8 mouse cellular contexts compared by ENCODE assay signal in genomic region chr1:90928575-90928934, GRCm38 (mm10). TPM values are rescaled to one million over a fixed set of nuclear protein-coding genes. Genes with fewer than 3 reads are reported as not detected.
A peak's percentile ranks its signal among the peaks of the same experiment; 100 is the strongest.
DNase-seq lines count a peak whose midpoint lies in the region; ATAC-seq and TF ChIP-seq lines count a peak whose summit lies in the region.

No protein-coding gene starts in this region.

- no peak overlapping the region for H3K9ac ChIP-seq in embryonic facial prominence, embryonic 11.5 days (replicated peaks; ENCODE audit: low read length)
- no peak overlapping the region for H3K9ac ChIP-seq in limb, embryonic 12.5 days (replicated peaks)
- H3K9ac ChIP-seq in stomach, embryonic 14.5 days (replicated peaks; ENCODE audit: low read depth, low read length) = no peak overlapping the region; the same call in 1 of the 2 replicates

- peak; percentile 90 for DNase-seq in embryonic facial prominence, embryonic 11.5 days (ENCODE audit: low spot score)
- DNase-seq in heart, adult 18-20 months = peak; percentile 84 to 95
- peak; percentile 93 for DNase-seq in kidney, adult 2 months

- H3K4me2 ChIP-seq in embryonic facial prominence, embryonic 11.5 days (ENCODE audit: low read depth, low read length) = peak overlapping the region; percentile 73
- peak overlapping the region; percentile 67 for H3K4me2 ChIP-seq in limb, embryonic 12.5 days
- peak overlapping the region; percentile 60 for H3K4me2 ChIP-seq in myocyte (ENCODE audit: low read depth)
- H3K4me2 ChIP-seq in stomach, embryonic 14.5 days (replicated peaks; ENCODE audit: low read depth, low read length) = peak overlapping the region; percentile 68

- H3K36me3 ChIP-seq in megakaryocyte, embryonic 14.5 days (replicated peaks; ENCODE audit: low read length) = no peaks in the 10 kb centered on the region
- no peaks in the 10 kb centered on the region for H3K36me3 ChIP-seq in embryonic facial prominence, embryonic 11.5 days (replicated peaks; ENCODE audit: control insufficient read depth, insufficient read depth, low read depth, low read length)
- no peaks in the 10 kb centered on the region for H3K36me3 ChIP-seq in kidney, adult 2 months (ENCODE audit: control insufficient read depth, insufficient read depth, low read length)
- no peaks in the 10 kb centered on the region for H3K36me3 ChIP-seq in limb, embryonic 12.5 days
- H3K36me3 ChIP-seq in myocyte (ENCODE audit: control insufficient read depth, insufficient read depth) = no peaks in the 10 kb centered on the region
- H3K36me3 ChIP-seq in stomach, embryonic 14.5 days (ENCODE audit: control insufficient read depth, insufficient read depth, low read length) = no peaks in the 10 kb centered on the region

- H3K79me2 ChIP-seq in myocyte (ENCODE audit: control insufficient read depth, insufficient read depth) = no peaks in the 10 kb centered on the region

- H3K27me3 ChIP-seq in megakaryocyte, embryonic 14.5 days (replicated peaks) = peaks cover 64% of the 10 kb centered on the region
- peaks cover 5% of the 10 kb centered on the region for H3K27me3 ChIP-seq in embryonic facial prominence, embryonic 11.5 days (ENCODE audit: control insufficient read depth, insufficient read depth, low read length)
- no peaks in the 10 kb centered on the region for H3K27me3 ChIP-seq in kidney, adult 2 months (replicated peaks; ENCODE audit: control insufficient read depth, insufficient read depth, low read length)
- H3K27me3 ChIP-seq in limb, embryonic 12.5 days = peaks cover 18% of the 10 kb centered on the region
- H3K27me3 ChIP-seq in myocyte (ENCODE audit: control insufficient read depth, insufficient read depth, insufficient read length) = peaks cover 5% of the 10 kb centered on the region
- no peaks in the 10 kb centered on the region for H3K27me3 ChIP-seq in stomach, embryonic 14.5 days (ENCODE audit: control insufficient read depth, insufficient read depth, low read length)

- ATAC-seq in megakaryocyte, adult 5-6 weeks (ENCODE audit: poor library complexity, severe bottlenecking) = no peak
- ATAC-seq in embryonic facial prominence, embryonic 11.5 days (replicated peaks; ENCODE audit: insufficient number of reproducible peaks, low FRiP score, low TSS enrichment, low read depth) = peak; percentile 75
- 0 out of 2 replicates have a peak, but pooled peaks have one; percentile 50 for ATAC-seq in limb, embryonic 12.5 days (ENCODE audit: insufficient number of reproducible peaks, insufficient read depth, low FRiP score, low TSS enrichment, low read depth)
- peak; percentile 70 for ATAC-seq in stomach, embryonic 14.5 days (ENCODE audit: insufficient number of reproducible peaks, insufficient read depth, low FRiP score, low read depth)

- no peak overlapping the region for H3ac ChIP-seq in myocyte (ENCODE audit: control insufficient read depth, insufficient read length)

- peak overlapping the region; percentile 76 for H3K4me3 ChIP-seq in megakaryocyte, embryonic 14.5 days (replicated peaks)
- H3K4me3 ChIP-seq in embryonic facial prominence, embryonic 11.5 days (ENCODE audit: low read depth, low read length) = no peak overlapping the region
- no peak overlapping the region for H3K4me3 ChIP-seq in kidney, adult 2 months (ENCODE audit: insufficient read depth, low read depth, low read length)
- H3K4me3 ChIP-seq in limb, embryonic 12.5 days (replicated peaks) = peak overlapping the region; percentile 36
- H3K4me3 ChIP-seq in myocyte = no peak overlapping the region
- H3K4me3 ChIP-seq in stomach, embryonic 14.5 days (ENCODE audit: low read depth, low read length) = peak overlapping the region; percentile 22; the same call in 1 of the 2 replicates

- no peak overlapping the region for H3K27ac ChIP-seq in embryonic facial prominence, embryonic 11.5 days (replicated peaks; ENCODE audit: low read depth, low read length)
- H3K27ac ChIP-seq in kidney, adult 2 months (ENCODE audit: insufficient read depth, low read depth, low read length) = no peak overlapping the region
- no peak overlapping the region for H3K27ac ChIP-seq in limb, embryonic 12.5 days
- H3K27ac ChIP-seq in stomach, embryonic 14.5 days (ENCODE audit: low read length) = no peak overlapping the region

- H3K4me1 ChIP-seq in megakaryocyte, embryonic 14.5 days = peaks cover 14% of the 10 kb centered on the region
- H3K4me1 ChIP-seq in embryonic facial prominence, embryonic 11.5 days (ENCODE audit: control insufficient read depth, insufficient read depth, low read length) = no peaks in the 10 kb centered on the region; the same call in 1 of the 2 replicates
- no peaks in the 10 kb centered on the region for H3K4me1 ChIP-seq in kidney, adult 2 months (ENCODE audit: control insufficient read depth, insufficient read depth, low read length)
- peaks cover 9% of the 10 kb centered on the region for H3K4me1 ChIP-seq in limb, embryonic 12.5 days (replicated peaks)
- H3K4me1 ChIP-seq in stomach, embryonic 14.5 days (ENCODE audit: control insufficient read depth, insufficient read depth, low read length) = peaks cover 9% of the 10 kb centered on the region; the same call in 1 of the 2 replicates

- WGBS in embryonic facial prominence, embryonic 11.5 days = 5% methylated on average over 6 of the region's 6 CpGs
- WGBS in kidney, adult 2 months = 9% methylated on average over 6 of the region's 6 CpGs
- WGBS in limb, embryonic 12.5 days = 2% methylated on average over 6 of the region's 6 CpGs
- WGBS in stomach, embryonic 14.5 days = 5% methylated on average over 6 of the region's 6 CpGs

- peaks cover 18% of the 10 kb centered on the region for H3K9me3 ChIP-seq in megakaryocyte, embryonic 14.5 days
- H3K9me3 ChIP-seq in embryonic facial prominence, embryonic 11.5 days (replicated peaks; ENCODE audit: control insufficient read depth, low read length) = no peaks in the 10 kb centered on the region
- no peaks in the 10 kb centered on the region for H3K9me3 ChIP-seq in limb, embryonic 12.5 days
- no peaks in the 10 kb centered on the region for H3K9me3 ChIP-seq in stomach, embryonic 14.5 days (ENCODE audit: control insufficient read depth, low read depth, low read length)

- TF ChIP-seq CTCF in kidney, adult 2 months (conservative IDR thresholded peaks at IDR 0.05; ENCODE audit: insufficient read depth, insufficient read length, low read depth, low read length) = peak; percentile 73

- no peak for TF ChIP-seq POLR2A in kidney, adult 2 months (IDR thresholded peaks at IDR 0.05; ENCODE audit: low read depth, low read length)
- no peak for TF ChIP-seq POLR2A in myocyte (IDR thresholded peaks at IDR 0.05; ENCODE audit: insufficient read length, low read depth)

TF ChIP-seq in myocyte, 11 proteins besides CTCF, POLR2A, EP300 and RAD21:
- TF ChIP-seq SRF (IDR thresholded peaks at IDR 0.05; ENCODE audit: control insufficient read depth, insufficient read length, low read depth) = no peak
- TF ChIP-seq MAX (IDR thresholded peaks at IDR 0.05; ENCODE audit: low read depth) = no peak
- TF ChIP-seq REST (IDR thresholded peaks at IDR 0.05; ENCODE audit: insufficient read depth, insufficient read length) = no peak
- TF ChIP-seq USF1 (IDR thresholded peaks at IDR 0.05; ENCODE audit: low read depth) = no peak
- TF ChIP-seq E2F4 (IDR thresholded peaks at IDR 0.05; ENCODE audit: insufficient read depth) = no peak
- no peak for TF ChIP-seq POLR2AphosphoS2 (IDR thresholded peaks at IDR 0.05; ENCODE audit: insufficient read length, low read depth)
- TF ChIP-seq TCF12 (IDR thresholded peaks at IDR 0.05; ENCODE audit: insufficient read depth, poor library complexity, severe bottlenecking) = no peak
- no peak for TF ChIP-seq CEBPB (IDR thresholded peaks at IDR 0.05; ENCODE audit: insufficient read depth, poor library complexity, severe bottlenecking)
- TF ChIP-seq MYOG (IDR thresholded peaks at IDR 0.05; ENCODE audit: control insufficient read depth in 1 of 3, insufficient read depth in 1 of 3, insufficient read length in 2 of 3, low read depth in 2 of 3) = no peak
- TF ChIP-seq MYOD1 (IDR thresholded peaks at IDR 0.05; ENCODE audit: control insufficient read depth in 1 of 3, insufficient read length in 2 of 3, low read depth in 2 of 3) = no peak
- no peak for TF ChIP-seq TCF3 (IDR thresholded peaks at IDR 0.05; ENCODE audit: insufficient read length, low read depth)

RNA-seq across cellular contexts. Expression of gene Mlph, which starts 13.7 kb away (rescaled TPM):
- not detected in 2 replicates for polyA plus RNA-seq in megakaryocyte, embryonic 14.5 days (2012; ENCODE audit: insufficient read depth, low replicate concordance)
- total RNA-seq in megakaryocyte, adult 5-6 weeks (2015) = not detected in 2 replicates
- not detected in 2 replicates for total RNA-seq in megakaryocyte, adult 5-6 weeks (2017)
- polyA plus RNA-seq in embryonic facial prominence, embryonic 11.5 days (2014; fragmentation: Nextera tagmentation; extraction: Ambion mirVana) = 0.07 and 0.31 TPM in 2 replicates
- total RNA-seq in heart, adult 18-20 months (2021) = 1 to 10 TPM; 1.1 to 1.5 TPM
- 4.6 and 5.7 TPM in 2 replicates for polyA plus RNA-seq in kidney, adult 2 months (2012; rRNA removed)
- polyA plus RNA-seq in limb, embryonic 12.5 days (2016; fragmentation: Nextera tagmentation; extraction: Ambion mirVana) = 0.23 and 0.37 TPM in 2 replicates
- 0.11 TPM for polyA plus RNA-seq in myocyte (2012; fragmentation: generic; extraction: Trizol)
- polyA plus RNA-seq in stomach, embryonic 14.5 days (2014; fragmentation: Nextera tagmentation; extraction: Ambion mirVana) = 0.29 and 1.3 TPM in 2 replicates

RNA-seq across cellular contexts. Expression of gene Prlh, which starts 24.4 kb away (rescaled TPM):
- not detected in 2 replicates for polyA plus RNA-seq in megakaryocyte, embryonic 14.5 days (2012; ENCODE audit: insufficient read depth, low replicate concordance)
- not detected in 2 replicates for total RNA-seq in megakaryocyte, adult 5-6 weeks (2015)
- total RNA-seq in megakaryocyte, adult 5-6 weeks (2017) = not detected in 2 replicates
- polyA plus RNA-seq in embryonic facial prominence, embryonic 11.5 days (2014; fragmentation: Nextera tagmentation; extraction: Ambion mirVana) = not detected in 2 replicates
- total RNA-seq in heart, adult 18-20 months (2021) = not detected
- polyA plus RNA-seq in kidney, adult 2 months (2012; rRNA removed) = not detected in 2 replicates
- polyA plus RNA-seq in limb, embryonic 12.5 days (2016; fragmentation: Nextera tagmentation; extraction: Ambion mirVana) = not detected in 2 replicates
- not detected for polyA plus RNA-seq in myocyte (2012; fragmentation: generic; extraction: Trizol)
- not detected in 2 replicates for polyA plus RNA-seq in stomach, embryonic 14.5 days (2014; fragmentation: Nextera tagmentation; extraction: Ambion mirVana)

RNA-seq across cellular contexts. Expression of gene Rab17, which starts 40.9 kb away (rescaled TPM):
- 3.4 TPM in 1 of 2 replicates, not detected in the other for polyA plus RNA-seq in megakaryocyte, embryonic 14.5 days (2012; ENCODE audit: insufficient read depth, low replicate concordance)
- total RNA-seq in megakaryocyte, adult 5-6 weeks (2015) = not detected in 2 replicates
- not detected in 2 replicates for total RNA-seq in megakaryocyte, adult 5-6 weeks (2017)
- polyA plus RNA-seq in embryonic facial prominence, embryonic 11.5 days (2014; fragmentation: Nextera tagmentation; extraction: Ambion mirVana) = 0.64 and 0.70 TPM in 2 replicates
- 1 to 10 TPM; 2.4 to 2.9 TPM for total RNA-seq in heart, adult 18-20 months (2021)
- 34.4 and 35.9 TPM in 2 replicates for polyA plus RNA-seq in kidney, adult 2 months (2012; rRNA removed)
- 0.76 and 0.98 TPM in 2 replicates for polyA plus RNA-seq in limb, embryonic 12.5 days (2016; fragmentation: Nextera tagmentation; extraction: Ambion mirVana)
- polyA plus RNA-seq in myocyte (2012; fragmentation: generic; extraction: Trizol) = not detected
- polyA plus RNA-seq in stomach, embryonic 14.5 days (2014; fragmentation: Nextera tagmentation; extraction: Ambion mirVana) = 5.4 and 5.6 TPM in 2 replicates

Comparison
In these comparisons a context has a peak if more than half of its experiments do, and no peak if none do; other contexts are left out.
1. H3K4me3 ChIP-seq: peak in megakaryocyte, embryonic 14.5 days (single experiment), limb, embryonic 12.5 days (single experiment) and stomach, embryonic 14.5 days (single experiment); none in embryonic facial prominence, embryonic 11.5 days (single experiment), kidney, adult 2 months (single experiment) and myocyte (single experiment).
2. Peak in every context shown above with its lines, with median percentiles within 50 percentile points of each other: DNase-seq and H3K4me2 ChIP-seq.